Mouse (Mus musculus) kidney, embryonic 14.5 days (tissue): ENCODE results near the gene Sp8. TPM values are rescaled to one million over a fixed set of nuclear protein-coding genes. Genes with fewer than 3 reads are reported as not detected.

Experiments
- ATAC-seq: fragments of 200-750 bp; cut with Nextera tagmentation; 2 replicates; pipeline ENCODE4 v1.8.0; 2017; ENCODE audit warnings: moderate number of reproducible peaks, mild to moderate bottlenecking, moderate TSS enrichment, moderate library complexity; ENCODE audit not compliant: low FRiP score, low TSS enrichment
- H3K27ac ChIP-seq: fragments of 300-500 bp; sonication (generic); 2 replicates; pipeline ENCODE4 v1.5.1; 2014; ENCODE audit warnings: low read depth, mild to moderate bottlenecking, low read length, moderate library complexity, mixed read lengths
- H3K27me3 ChIP-seq: fragments of 300-500 bp; sonication (generic); 2 replicates; pipeline ENCODE4 v1.6.1; 2014; ENCODE audit warnings: mild to moderate bottlenecking, low read length; ENCODE audit not compliant: control insufficient read depth, insufficient read depth
- H3K36me3 ChIP-seq: fragments of 300-500 bp; sonication (generic); 2 replicates; pipeline ENCODE4 v1.6.1; 2014; ENCODE audit warnings: low read length, mixed read lengths; ENCODE audit not compliant: control insufficient read depth, insufficient read depth
- H3K4me1 ChIP-seq: fragments of 300-500 bp; sonication (generic); 2 replicates; pipeline ENCODE4 v1.6.1; 2014; ENCODE audit warnings: low read length, mixed read lengths; ENCODE audit not compliant: control insufficient read depth, insufficient read depth
- H3K4me2 ChIP-seq: fragments of 300-500 bp; sonication (generic); replicated peaks from 2 replicates; pipeline ENCODE4 v1.6.1; 2014; ENCODE audit warnings: low read depth, mild to moderate bottlenecking, low read length
- H3K4me3 ChIP-seq: fragments of 300-500 bp; sonication (generic); 2 replicates; pipeline ENCODE4 v1.5.1; 2014; ENCODE audit warnings: mild to moderate bottlenecking, low read length
- H3K9ac ChIP-seq: fragments of 300-500 bp; sonication (generic); 2 replicates; pipeline ENCODE4 v1.6.1; 2014; ENCODE audit warnings: low read depth, mild to moderate bottlenecking, low read length, moderate library complexity
- H3K9me3 ChIP-seq: fragments of 300-500 bp; sonication (generic); 2 replicates; pipeline ENCODE4 v1.6.1; 2016; ENCODE audit warnings: low read length; ENCODE audit not compliant: control insufficient read depth
- WGBS: fragments of 180-500 bp; shearing (Covaris S2); extraction: QIAGEN DNeasy Blood & Tissue Kit; methylation state at CpG from one replicate; pipeline ENCODE4 v1.1.7; 2014; 5-methylcytosine and 5-hydroxymethylcytosine counted together
- polyA plus RNA-seq: library from polyadenylated mRNA; unstranded; fragments of >200 nt; fragmentation: Nextera tagmentation; extraction: Ambion mirVana; gene quantifications from 2 replicates; pipeline ENCODE4 v1.2.1, GENCODE M21; 2014

Gene Sp8
- polyA plus RNA-seq, 1 experiment from 2014 or later, result not detected

DNA sequence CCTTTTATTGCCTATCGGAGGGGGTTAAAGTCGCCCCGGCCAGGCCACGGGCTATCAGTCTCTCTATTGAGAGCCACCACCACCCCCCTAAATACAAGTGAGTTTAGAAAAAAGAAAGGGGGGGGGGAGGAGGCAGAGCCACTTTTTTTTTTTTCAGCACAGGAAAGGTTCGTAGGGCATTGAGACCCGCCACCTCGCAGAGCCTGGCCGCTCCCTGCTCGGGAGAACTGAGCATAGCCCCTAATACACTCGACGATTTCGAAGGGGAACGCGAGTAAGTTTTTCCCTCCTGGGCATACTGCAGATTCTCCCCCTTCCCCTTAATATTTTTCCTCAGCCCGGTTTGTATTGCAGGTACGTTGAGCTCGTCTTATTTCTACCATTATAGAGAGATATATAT lies 1.3 kb downstream of the Sp8 start:
- WGBS, result under 1% methylated on average over 17 of the region's 17 CpGs
- no peak overlapping the region for H3K27ac ChIP-seq
- no peaks in the 10 kb centered on the region for H3K9me3 ChIP-seq
- peak overlapping the region; percentile 52 for H3K4me2 ChIP-seq
- peaks cover 88% of the 10 kb centered on the region for H3K27me3 ChIP-seq
- no peak for ATAC-seq
- peak overlapping the region; percentile 33 for H3K4me3 ChIP-seq
- H3K36me3 ChIP-seq, result no peaks in the 10 kb centered on the region
- no peaks in the 10 kb centered on the region; the same call in 1 of the 2 replicates for H3K4me1 ChIP-seq
- no peak overlapping the region for H3K9ac ChIP-seq

DNA sequence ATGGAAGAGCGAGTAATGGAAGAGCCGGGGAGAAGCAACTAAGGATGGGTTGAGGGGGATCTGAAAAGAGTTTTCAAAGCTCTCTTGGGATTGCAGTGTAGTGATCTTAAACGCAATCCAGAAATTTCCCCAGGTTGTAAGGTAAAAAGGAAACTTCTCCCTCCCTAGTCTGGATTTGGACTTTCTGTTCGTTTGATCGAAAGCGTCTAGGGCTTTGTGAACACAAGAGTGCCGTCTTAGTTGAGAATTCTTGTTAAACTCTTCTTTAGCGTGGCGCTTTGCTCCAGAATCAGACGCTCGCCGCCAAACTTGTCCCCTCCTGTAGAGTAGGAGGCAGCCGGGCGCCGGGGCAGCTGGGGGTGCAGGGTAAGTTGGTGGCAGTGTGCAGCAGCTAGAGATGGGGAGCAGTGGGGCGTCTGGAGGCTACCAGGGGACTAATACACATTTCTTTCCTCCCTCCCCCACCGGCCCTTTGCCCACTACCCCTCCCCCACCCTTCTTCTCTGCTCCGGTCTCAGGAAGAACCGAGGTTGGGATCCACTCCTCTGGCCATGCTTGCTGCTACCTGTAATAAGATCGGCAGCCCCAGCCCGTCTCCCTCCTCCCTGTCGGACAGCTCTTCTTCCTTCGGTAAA lies 1.8 kb downstream of the Sp8 start:
- Histone ChIP-seq H3K4me3 (peak overlapping the region; percentile 28), H3K9ac (no peak overlapping the region), H3K36me3 (no peaks in the 10 kb centered on the region), H3K4me1 (no peaks in the 10 kb centered on the region; the same call in 1 of the 2 replicates), H3K4me2 (peak overlapping the region; percentile 26), H3K27ac (no peak overlapping the region), H3K9me3 (no peaks in the 10 kb centered on the region), H3K27me3 (peaks cover 87% of the 10 kb centered on the region)
- ATAC-seq, result 0 out of 2 replicates have a peak, but pooled peaks have one; percentile 1
- WGBS, result under 1% methylated on average over 22 of the region's 23 CpGs

DNA sequence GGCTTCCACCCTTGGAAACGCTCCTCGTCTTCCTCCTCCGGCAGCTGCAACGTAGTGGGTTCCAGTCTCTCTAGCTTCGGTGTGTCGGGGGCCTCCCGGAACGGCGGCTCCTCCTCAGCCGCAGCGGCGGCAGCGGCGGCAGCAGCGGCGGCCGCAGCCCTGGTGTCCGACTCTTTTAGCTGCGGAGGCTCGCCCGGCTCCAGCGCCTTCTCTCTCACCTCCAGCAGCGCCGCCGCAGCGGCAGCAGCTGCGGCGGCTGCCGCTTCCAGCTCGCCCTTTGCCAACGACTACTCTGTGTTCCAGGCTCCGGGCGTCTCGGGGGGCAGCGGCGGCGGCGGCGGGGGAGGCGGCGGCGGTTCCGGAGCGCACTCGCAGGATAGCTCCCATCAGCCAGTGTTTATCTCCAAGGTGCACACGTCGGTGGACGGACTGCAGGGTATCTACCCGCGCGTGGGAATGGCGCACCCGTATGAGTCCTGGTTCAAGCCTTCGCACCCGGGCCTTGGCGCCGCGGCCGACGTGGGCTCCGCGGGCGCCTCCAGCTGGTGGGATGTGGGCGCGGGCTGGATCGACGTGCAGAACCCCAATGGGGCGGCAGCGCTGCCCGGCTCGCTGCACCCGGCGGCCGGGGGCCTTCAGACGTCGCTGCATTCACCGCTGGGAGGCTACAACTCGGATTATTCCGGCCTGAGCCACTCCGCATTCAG lies 2.5 kb downstream of the Sp8 start:
- peak; percentile 10; the same call in 1 of the 2 replicates for ATAC-seq
- Histone ChIP-seq H3K9ac (no peak overlapping the region), H3K36me3 (no peaks in the 10 kb centered on the region), H3K4me1 (no peaks in the 10 kb centered on the region; the same call in 1 of the 2 replicates), H3K9me3 (no peaks in the 10 kb centered on the region), H3K27ac (no peak overlapping the region), H3K4me3 (peak overlapping the region; percentile 28), H3K4me2 (peak overlapping the region; percentile 26), H3K27me3 (peaks cover 88% of the 10 kb centered on the region)
- under 1% methylated on average over 78 of the region's 80 CpGs for WGBS

DNA sequence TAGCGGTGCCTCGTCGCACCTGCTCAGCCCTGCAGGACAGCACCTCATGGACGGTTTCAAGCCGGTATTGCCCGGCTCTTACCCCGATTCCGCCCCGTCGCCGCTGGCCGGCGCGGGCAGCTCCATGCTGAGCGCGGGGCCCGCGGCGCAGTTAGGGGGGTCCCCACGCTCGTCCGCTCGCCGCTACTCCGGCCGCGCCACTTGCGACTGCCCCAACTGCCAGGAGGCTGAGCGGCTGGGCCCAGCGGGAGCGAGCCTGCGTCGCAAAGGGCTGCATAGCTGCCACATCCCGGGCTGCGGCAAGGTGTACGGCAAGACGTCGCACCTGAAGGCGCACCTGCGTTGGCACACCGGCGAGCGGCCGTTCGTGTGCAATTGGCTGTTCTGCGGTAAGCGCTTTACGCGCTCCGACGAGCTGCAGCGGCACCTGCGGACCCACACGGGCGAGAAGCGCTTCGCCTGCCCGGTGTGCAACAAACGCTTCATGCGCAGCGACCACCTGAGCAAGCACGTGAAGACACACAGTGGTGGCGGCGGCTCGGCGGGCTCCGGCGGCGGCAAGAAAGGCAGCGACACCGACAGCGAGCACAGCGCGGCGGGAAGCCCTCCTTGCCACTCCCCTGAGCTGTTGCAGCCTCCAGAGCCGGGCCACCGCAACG lies 3.2 kb downstream of the Sp8 start:
- ATAC-seq, result peak; percentile 29
- H3K9ac ChIP-seq, result no peak overlapping the region

DNA sequence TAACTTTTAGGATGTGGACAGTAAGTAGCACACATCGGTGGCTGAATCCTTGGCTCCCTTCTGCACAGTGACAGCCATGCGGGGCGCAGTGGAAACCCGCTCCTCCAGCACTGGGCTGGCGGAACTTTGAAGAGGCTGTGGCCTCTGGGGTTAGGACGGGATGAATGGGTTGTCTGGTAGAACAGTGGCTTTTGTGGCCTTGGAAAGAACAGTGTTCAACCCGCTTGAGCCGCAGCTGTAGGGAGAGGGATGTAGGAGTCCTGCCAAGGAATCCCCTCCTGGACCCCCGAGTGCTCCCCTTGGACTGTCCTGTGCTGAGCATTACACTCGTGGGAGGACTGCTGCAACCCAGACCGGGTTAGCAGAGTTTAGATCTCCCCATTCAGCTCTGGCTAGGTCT lies 3.9 kb downstream of the Sp8 start:
- Histone ChIP-seq H3K4me2 (no peak overlapping the region), H3K27ac (no peak overlapping the region), H3K4me3 (no peak overlapping the region), H3K4me1 (peaks cover 3% of the 10 kb centered on the region; the same call in 1 of the 2 replicates), H3K9me3 (no peaks in the 10 kb centered on the region), H3K9ac (no peak overlapping the region), H3K27me3 (peaks cover 88% of the 10 kb centered on the region), H3K36me3 (no peaks in the 10 kb centered on the region)
- WGBS, result under 1% methylated on average over 11 of the region's 11 CpGs
- ATAC-seq, result peak; percentile 18; the same call in 1 of the 2 replicates

More for the DNA sequence above, 3.2 kb downstream of the Sp8 start:
- Histone ChIP-seq H3K27ac (no peak overlapping the region), H3K36me3 (no peaks in the 10 kb centered on the region), H3K4me3 (peak overlapping the region; percentile 28), H3K4me2 (no peak overlapping the region), H3K9me3 (no peaks in the 10 kb centered on the region), H3K27me3 (peaks cover 88% of the 10 kb centered on the region), H3K4me1 (no peaks in the 10 kb centered on the region; the same call in 1 of the 2 replicates)
- under 1% methylated on average over 78 of the region's 78 CpGs for WGBS

DNA sequence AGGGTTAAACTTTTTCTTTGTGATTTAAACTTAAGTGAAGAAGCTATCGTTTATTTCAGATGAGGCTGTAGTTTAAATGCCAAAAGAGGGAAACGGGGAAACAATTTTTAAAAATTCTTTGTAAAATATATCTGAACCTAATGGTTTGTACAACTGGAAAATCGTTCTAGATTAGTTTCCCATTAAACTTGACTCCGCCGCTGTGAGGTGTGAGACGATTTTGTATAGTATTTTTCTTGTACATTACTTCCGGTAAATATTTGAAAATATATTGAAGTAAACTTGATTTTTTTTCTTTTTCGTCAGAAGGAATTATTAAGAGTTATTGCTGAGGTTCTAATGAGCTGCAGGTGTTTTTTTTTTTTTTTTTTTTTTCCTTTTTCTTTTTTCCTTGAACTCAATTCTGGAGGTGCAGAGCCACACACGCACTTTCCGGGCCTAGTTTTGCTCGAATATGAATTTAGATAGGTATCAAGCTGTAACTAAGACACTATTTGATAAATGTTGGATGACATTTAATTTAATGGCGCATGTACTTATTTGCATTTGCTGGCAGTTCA lies 4.8 kb downstream of the Sp8 start:
- ATAC-seq, result no peak
- H3K9ac ChIP-seq, result no peak overlapping the region
- H3K27ac ChIP-seq, result no peak overlapping the region
- 15% methylated on average over 12 of the region's 12 CpGs for WGBS
- peaks cover 86% of the 10 kb centered on the region for H3K27me3 ChIP-seq
- no peak overlapping the region for H3K4me2 ChIP-seq
- no peak overlapping the region for H3K4me3 ChIP-seq
- no peaks in the 10 kb centered on the region for H3K36me3 ChIP-seq
- no peaks in the 10 kb centered on the region for H3K9me3 ChIP-seq
- H3K4me1 ChIP-seq, result peaks cover 3% of the 10 kb centered on the region; the same call in 1 of the 2 replicates

DNA sequence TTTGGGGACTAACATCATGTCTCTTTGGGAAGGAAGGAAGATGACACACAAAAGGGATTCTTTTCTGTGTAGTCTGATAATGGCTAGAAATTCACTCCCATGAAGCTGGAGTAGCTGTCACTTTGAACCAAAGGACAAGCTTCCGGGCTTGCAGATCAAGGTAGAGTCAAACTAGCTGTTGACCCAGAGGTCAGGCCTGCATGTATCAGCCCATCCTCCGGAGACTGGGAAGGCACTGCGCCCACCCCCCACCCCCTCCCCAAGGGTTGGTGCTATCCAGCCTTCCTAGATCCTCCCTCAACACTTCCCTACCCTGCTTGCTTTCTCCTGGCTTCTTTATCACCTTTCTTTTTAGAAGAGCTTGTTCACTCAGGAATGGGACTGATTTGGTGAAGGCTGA lies 7.2 kb downstream of the Sp8 start:
- WGBS, result 0% methylated on average over 3 of the region's 3 CpGs
- Histone ChIP-seq H3K4me3 (no peak overlapping the region), H3K9me3 (no peaks in the 10 kb centered on the region), H3K27me3 (peaks cover 80% of the 10 kb centered on the region), H3K4me2 (no peak overlapping the region), H3K4me1 (peaks cover 3% of the 10 kb centered on the region; the same call in 1 of the 2 replicates), H3K36me3 (no peaks in the 10 kb centered on the region), H3K9ac (no peak overlapping the region), H3K27ac (no peak overlapping the region)
- ATAC-seq, result no peak

DNA sequence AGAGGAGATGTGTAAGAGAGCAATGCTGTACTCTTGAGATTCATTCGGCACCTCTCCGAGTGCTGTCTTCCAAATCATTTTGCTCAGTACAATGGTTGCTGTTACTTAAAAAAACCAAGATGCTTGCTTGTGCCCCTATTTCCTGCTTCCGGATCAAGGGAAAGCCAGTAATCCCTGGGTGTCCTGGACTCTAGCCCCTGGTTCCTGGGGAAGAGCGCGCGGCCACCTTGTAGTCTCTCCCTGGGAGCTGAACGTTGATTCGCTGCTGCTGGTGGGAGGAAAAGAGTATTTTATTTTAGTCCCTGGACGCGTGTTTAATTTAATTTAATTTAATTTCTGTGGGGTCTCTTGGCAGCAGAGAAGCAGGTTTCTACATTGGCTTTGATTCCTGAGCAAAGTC lies 8.3 kb downstream of the Sp8 start:
- Histone ChIP-seq H3K4me1 (0 out of 2 replicates have a peak, but pooled peaks cover 3% of the 10 kb centered on the region), H3K27ac (no peak overlapping the region), H3K4me2 (peak overlapping the region; percentile 59), H3K27me3 (peaks cover 69% of the 10 kb centered on the region), H3K9ac (no peak overlapping the region), H3K4me3 (peak overlapping the region; percentile 39), H3K9me3 (no peaks in the 10 kb centered on the region), H3K36me3 (no peaks in the 10 kb centered on the region)
- WGBS, result 6% methylated on average over 10 of the region's 10 CpGs
- ATAC-seq, result no peak
